Comparison of ENCODE assay signal across 20 mouse cellular contexts in the genomic region with DNA sequence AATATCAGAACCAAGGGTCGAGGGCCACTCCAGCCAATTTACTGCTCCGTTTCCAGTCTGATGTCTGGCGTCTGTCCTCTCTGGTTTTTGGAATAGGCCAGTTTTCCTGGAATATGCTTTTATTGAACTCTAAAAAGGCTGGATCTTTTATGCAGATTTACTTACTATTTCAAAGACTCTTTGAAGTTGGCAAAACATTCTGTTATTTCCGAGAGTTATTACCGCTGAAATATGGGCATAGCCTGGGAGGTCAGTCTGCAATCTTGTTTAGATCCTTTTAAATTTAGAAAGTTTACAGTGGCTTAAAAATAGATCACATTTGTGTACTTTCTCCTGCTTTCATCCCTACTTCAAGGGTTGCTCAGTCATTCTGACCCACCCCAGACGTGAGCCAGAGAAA.
"Had no signal": no experiment of that assay in that cellular context is flagged by ENCODE, and none has a peak within 500 bp of the region (broad histone marks: within the 10 kb centered on the region; RNA-seq: fewer than 3 reads in every experiment).

No protein-coding gene starts in this region.

- H3K9ac ChIP-seq: intestine, embryonic 15.5 days; liver, embryonic 13.5 days; midbrain, embryonic 13.5 days; neural tube, embryonic 13.5 days had no signal

- DNase-seq: kidney, adult 18-20 months; kidney, adult 9 months; kidney, postnatal 10 days; kidney, postnatal 36 days; layer of hippocampus, postnatal 36 days; liver, embryonic 13.5 days; lung, postnatal 14 days; retina, postnatal 1 day; right cerebral cortex, postnatal 25 days; spleen, adult 18-20 months; thymus, adult 18-20 months; thymus, postnatal 36 days had no signal

- H3K4me3 ChIP-seq: intestine, embryonic 15.5 days; left cerebral cortex, adult 2 months; liver, embryonic 13.5 days; megakaryocyte, embryonic 14.5 days; midbrain, embryonic 10.5 days; midbrain, embryonic 13.5 days; myocyte; neural tube, embryonic 13.5 days had no signal

- H3K27me3 ChIP-seq: intestine, embryonic 15.5 days; liver, embryonic 13.5 days; midbrain, embryonic 13.5 days; neural tube, embryonic 13.5 days had no signal

- ATAC-seq: intestine, embryonic 15.5 days; midbrain, embryonic 13.5 days; midbrain, embryonic 16.5 days had no signal

- H3K36me3 ChIP-seq: intestine, embryonic 15.5 days; liver, embryonic 13.5 days; midbrain, embryonic 10.5 days; midbrain, embryonic 13.5 days; neural tube, embryonic 13.5 days had no signal

- H3K4me2 ChIP-seq: intestine, embryonic 15.5 days; liver, embryonic 13.5 days; midbrain, embryonic 13.5 days; neural tube, embryonic 13.5 days had no signal

- H3K4me1 ChIP-seq: intestine, embryonic 15.5 days; liver, embryonic 13.5 days; midbrain, embryonic 13.5 days; neural tube, embryonic 13.5 days had no signal

- H3K27ac ChIP-seq: intestine, embryonic 15.5 days; left cerebral cortex, adult 2 months; liver, embryonic 13.5 days; midbrain, embryonic 10.5 days; midbrain, embryonic 13.5 days; neural tube, embryonic 13.5 days had no signal

- H3K9me3 ChIP-seq: intestine, embryonic 15.5 days; liver, embryonic 13.5 days; megakaryocyte, embryonic 14.5 days; midbrain, embryonic 10.5 days; midbrain, embryonic 13.5 days; neural tube, embryonic 13.5 days had no signal
